Mouse (Mus musculus): ENCODE measurements around the gene Srd5a3. TPM values are rescaled to one million over a fixed set of nuclear protein-coding genes. Genes with fewer than 3 reads are reported as not detected.

The Srd5a3 gene
- 21.5 and 23.6 TPM in 2 replicates for polyA plus RNA-seq (2021; fragmentation: Nextera tagmentation)
- long read RNA-seq, experiment 1, transcript Srd5a3-201 (6 exons, 1,747 nt): major isoform, 43 of 51 reads
- long read RNA-seq, experiment 1, partial matches to known transcripts: 0 of 51 reads
- long read RNA-seq, experiment 1, other reads (novel, unspliced or antisense): 8 of 51 reads
- long read RNA-seq, experiment 2, transcript Srd5a3-201 (6 exons, 1,747 nt): major isoform, 22 of 26 reads
- long read RNA-seq, experiment 2, partial matches to known transcripts: 0 of 26 reads
- long read RNA-seq, experiment 2, other reads (novel, unspliced or antisense): 4 of 26 reads

GRCm38 (mm10) chr5:76139808-76140729, at the start of gene Srd5a3:
Gene Srd5a3, plus strand, starts transcription at chr5:76140271.

GRCm38 (mm10) chr5:76183750-76184261, 43.7 kb downstream of the Srd5a3 start, which contains the start of gene Tmem165:
Gene Tmem165, plus strand, starts transcription at chr5:76183880.

Other genes with a start within 250 kb of the Srd5a3 start
- 1.8 and 2.4 TPM in 2 replicates for gene Kdr, start 161.8 kb upstream of the Srd5a3 start, polyA plus RNA-seq (2021; fragmentation: Nextera tagmentation)
- 3.9 and 41.4 TPM in 2 replicates for gene Tmem165, start 43.6 kb downstream of the Srd5a3 start, polyA plus RNA-seq (2021; fragmentation: Nextera tagmentation)
- 9.7 and 10.0 TPM in 2 replicates for gene Clock, start 164.5 kb downstream of the Srd5a3 start, polyA plus RNA-seq (2021; fragmentation: Nextera tagmentation)
- gene Pdcl2, start 190.9 kb downstream of the Srd5a3 start, polyA plus RNA-seq (2021; fragmentation: Nextera tagmentation): not detected in 2 replicates
- gene Nmu, start 223.5 kb downstream of the Srd5a3 start, polyA plus RNA-seq (2021; fragmentation: Nextera tagmentation): not detected in 2 replicates

All from left cerebral cortex, adult 6 months (tissue).